Mouse (Mus musculus) heart, postnatal 0 days (tissue): ENCODE measurements around the gene Kbtbd6. TPM values are rescaled to one million over a fixed set of nuclear protein-coding genes. Genes with fewer than 3 reads are reported as not detected.
A peak's percentile ranks its signal among the peaks of the same experiment; 100 is the strongest.

Experiments
- ATAC-seq: fragments of 200-750 bp; cut with Nextera tagmentation; 2 replicates; pipeline ENCODE4 v1.8.0; 2017; ENCODE audit warnings: low read depth, moderate number of reproducible peaks, moderate library complexity; ENCODE audit not compliant: insufficient read depth
- DNase-seq: peaks from one replicate; pipeline ENCODE4 v3.0.0-alpha.2; 2016; ENCODE audit warnings: low spot score
- H3K27ac ChIP-seq: fragments of 300-500 bp; sonication (generic); 2 replicates; pipeline ENCODE4 v1.5.1; 2014; ENCODE audit warnings: low read depth, mild to moderate bottlenecking
- H3K27me3 ChIP-seq: fragments of 300-500 bp; sonication (generic); 2 replicates; pipeline ENCODE4 v1.6.1; 2014; ENCODE audit warnings: low read length, mixed read lengths; ENCODE audit not compliant: control insufficient read depth, insufficient read depth
- H3K36me3 ChIP-seq: fragments of 300-500 bp; sonication (generic); replicated peaks from 2 replicates; pipeline ENCODE4 v1.6.1; 2014; ENCODE audit warnings: low read length, mixed read lengths; ENCODE audit not compliant: control insufficient read depth, insufficient read depth
- H3K4me1 ChIP-seq: fragments of 300-500 bp; sonication (generic); 2 replicates; pipeline ENCODE4 v1.6.1; 2014; ENCODE audit warnings: antibody characterized with exemption; ENCODE audit not compliant: control insufficient read depth, insufficient read depth
- H3K4me2 ChIP-seq: fragments of 300-500 bp; sonication (generic); 2 replicates; pipeline ENCODE4 v1.6.1; 2014; ENCODE audit warnings: low read depth, mild to moderate bottlenecking, low read length, moderate library complexity
- H3K4me3 ChIP-seq: fragments of 300-500 bp; sonication (generic); 2 replicates; pipeline ENCODE4 v1.5.1; 2014; ENCODE audit warnings: low read depth, low read length
- H3K9ac ChIP-seq: fragments of 300-500 bp; sonication (generic); replicated peaks from 2 replicates; pipeline ENCODE4 v1.6.1; 2014; ENCODE audit warnings: low read depth, low read length, mixed read lengths
- H3K9me3 ChIP-seq: fragments of 300-500 bp; sonication (generic); replicated peaks from 2 replicates; pipeline ENCODE4 v1.6.1; 2016; ENCODE audit warnings: low read length; ENCODE audit not compliant: control insufficient read depth
- CTCF ChIP-seq: IDR thresholded peaks from 2 replicates; pipeline ENCODE4 v1.5.1; 2016; ENCODE audit warnings: antibody characterized with exemption, control low read depth, low read depth
- EP300 ChIP-seq: IDR thresholded peaks from 2 replicates; pipeline ENCODE4 v1.6.1; 2016; ENCODE audit warnings: antibody characterized with exemption, low read depth
- WGBS: fragments of 180-500 bp; shearing (Covaris S2); extraction: QIAGEN DNeasy Blood & Tissue Kit; methylation state at CpG from one replicate; pipeline ENCODE4 v1.1.7; 2014; 5-methylcytosine and 5-hydroxymethylcytosine counted together
- polyA plus RNA-seq: library from polyadenylated mRNA; unstranded; fragments of >200 nt; fragmentation: Nextera tagmentation; extraction: Ambion mirVana; gene quantifications from 2 replicates; pipeline ENCODE4 v1.2.1, GENCODE M21; 2015
- total RNA-seq: library from RNA; depleted of rRNA; stranded (reverse); fragments of >200 nt; gene quantifications from 2 replicates; pipeline ENCODE4 v1.2.3, GENCODE M21; 2014; ENCODE audit warnings: low replicate concordance

Kbtbd6 gene
- total and polyA plus RNA-seq, 2 experiments from 2014 or later: 0.23 to 0.48 TPM

DNA sequence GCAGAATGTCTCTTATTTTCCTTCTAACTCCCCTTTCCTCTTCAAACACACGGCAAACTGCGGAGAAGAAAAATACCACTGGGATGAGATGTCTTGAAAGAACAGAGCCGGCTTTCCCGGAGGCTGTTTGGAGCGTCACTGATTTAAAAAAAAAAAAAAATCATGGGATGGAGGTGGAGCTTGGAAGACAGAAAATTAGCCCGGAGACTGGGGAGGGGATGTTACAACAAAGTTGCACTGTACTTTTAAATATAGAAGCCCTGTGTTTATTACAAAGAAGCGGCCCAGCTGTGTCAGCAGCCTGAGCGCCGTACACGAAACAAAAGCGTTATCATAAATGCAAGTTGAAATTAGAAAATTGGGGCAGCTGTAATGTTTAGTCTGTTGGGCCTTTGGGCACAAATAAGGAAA, 30.6 kb downstream of the Kbtbd6 start:
- DNase-seq: peak; percentile 78
- Histone ChIP-seq H3K4me1 (peaks cover 31% of the 10 kb centered on the region), H3K9me3 (no peaks in the 10 kb centered on the region), H3K4me2 (peak overlapping the region; percentile 67), H3K27ac (peak overlapping the region; percentile 97), H3K36me3 (0 out of 2 replicates have a peak, but pooled peaks cover 5% of the 10 kb centered on the region), H3K27me3 (no peaks in the 10 kb centered on the region), H3K4me3 (peak overlapping the region; percentile 68), H3K9ac (peak overlapping the region; percentile 94)
- no peak; the same call in 1 of the 2 replicates for ATAC-seq
- no peak for TF ChIP-seq CTCF
- 0 out of 2 replicates have a peak, but pooled peaks have one; percentile 0 for TF ChIP-seq EP300
- WGBS: under 1% methylated on average over 11 of the region's 11 CpGs

DNA sequence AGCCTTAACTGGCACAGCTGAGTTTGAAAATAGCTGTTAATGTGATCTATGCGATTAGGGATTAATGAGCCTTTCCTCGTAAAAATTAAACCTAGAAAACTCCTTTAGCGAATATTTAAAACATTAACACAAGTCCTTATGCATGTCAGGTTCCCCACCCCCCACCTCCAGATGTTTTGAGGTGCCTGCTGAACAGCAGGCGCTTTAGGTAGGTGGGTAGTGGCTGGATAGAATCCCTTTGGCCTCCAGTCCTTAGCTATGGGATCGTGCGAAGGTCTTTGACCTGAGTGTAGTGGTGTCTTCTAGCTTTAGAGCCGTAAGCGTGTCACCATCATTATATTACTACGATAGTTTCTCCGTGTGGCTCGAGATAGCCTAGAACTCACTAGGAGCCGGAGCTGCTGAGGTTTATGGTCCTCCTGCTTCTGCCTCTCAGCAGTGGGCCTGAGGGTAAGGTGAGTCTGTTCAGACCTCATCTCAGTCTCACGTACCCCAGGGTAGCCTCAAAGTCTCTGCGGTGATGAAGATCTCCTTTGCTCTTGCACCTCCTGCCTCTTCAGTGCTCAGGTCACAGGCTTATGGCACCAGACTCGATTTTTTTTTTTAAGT, 31.2 kb downstream of the Kbtbd6 start:
- Histone ChIP-seq H3K4me2 (peak overlapping the region; percentile 67), H3K27me3 (no peaks in the 10 kb centered on the region), H3K4me3 (peak overlapping the region; percentile 68), H3K27ac (peak overlapping the region; percentile 97), H3K4me1 (peaks cover 34% of the 10 kb centered on the region), H3K36me3 (no peaks in the 10 kb centered on the region), H3K9me3 (no peaks in the 10 kb centered on the region), H3K9ac (peak overlapping the region; percentile 94)
- no peak for DNase-seq
- ATAC-seq: no peak
- 27% methylated on average over 15 of the region's 15 CpGs for WGBS
- TF ChIP-seq CTCF (no peak), EP300 (no peak)

- no peaks in the 10 kb centered on the region for H3K9me3 ChIP-seq
- H3K27me3 ChIP-seq: no peaks in the 10 kb centered on the region
- TF ChIP-seq EP300 (no peak), CTCF (no peak)
- H3K36me3 ChIP-seq: no peaks in the 10 kb centered on the region
- DNase-seq: no peak
- H3K4me2 ChIP-seq: peak overlapping the region; percentile 67; the same call in 1 of the 2 replicates
- 69% methylated on average over 8 of the region's 8 CpGs for WGBS
- 0 out of 2 replicates have a peak overlapping the region, but pooled peaks have one; percentile 97 for H3K27ac ChIP-seq
- H3K9ac ChIP-seq: no peak overlapping the region
- no peak for ATAC-seq
- H3K4me3 ChIP-seq: peak overlapping the region; percentile 68; the same call in 1 of the 2 replicates
- peaks cover 42% of the 10 kb centered on the region for H3K4me1 ChIP-seq
Measured at GRCm38 (mm10) chr14:79483611-79484120, 32.0 kb downstream of the Kbtbd6 start.

DNA sequence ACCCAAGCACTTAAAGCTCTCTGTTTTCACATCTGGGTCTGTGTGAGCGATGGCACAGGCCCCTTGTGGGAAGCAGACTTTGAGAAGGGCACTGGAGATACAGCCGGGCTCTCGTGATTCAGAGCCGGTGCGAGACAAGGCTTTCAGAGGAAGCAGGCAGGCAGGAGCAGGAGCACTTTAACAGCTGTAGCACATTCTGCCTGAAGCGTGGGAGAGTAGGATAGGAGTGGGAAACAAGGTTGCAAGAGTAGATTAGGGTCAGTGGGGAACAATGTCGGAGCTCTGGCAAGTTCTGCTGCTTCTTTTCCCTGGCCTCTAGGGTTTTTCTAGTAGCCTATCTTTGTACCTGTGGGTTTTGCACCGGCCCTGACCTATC, 35.0 kb downstream of the Kbtbd6 start:
- ATAC-seq: 0 out of 2 replicates have a peak, but pooled peaks have one; percentile 15
- H3K36me3 ChIP-seq: 0 out of 2 replicates have a peak, but pooled peaks cover under 1% of the 10 kb centered on the region
- H3K27me3 ChIP-seq: no peaks in the 10 kb centered on the region
- H3K9me3 ChIP-seq: no peaks in the 10 kb centered on the region
- DNase-seq: peak; percentile 49
- H3K4me2 ChIP-seq: peak overlapping the region; percentile 89
- peak overlapping the region; percentile 52; the same call in 1 of the 2 replicates for H3K9ac ChIP-seq
- peaks cover 45% of the 10 kb centered on the region for H3K4me1 ChIP-seq
- WGBS: 7% methylated on average over 8 of the region's 8 CpGs
- peak overlapping the region; percentile 77 for H3K27ac ChIP-seq
- TF ChIP-seq CTCF: no peak
- TF ChIP-seq EP300: no peak
- peak overlapping the region; percentile 51 for H3K4me3 ChIP-seq

DNA sequence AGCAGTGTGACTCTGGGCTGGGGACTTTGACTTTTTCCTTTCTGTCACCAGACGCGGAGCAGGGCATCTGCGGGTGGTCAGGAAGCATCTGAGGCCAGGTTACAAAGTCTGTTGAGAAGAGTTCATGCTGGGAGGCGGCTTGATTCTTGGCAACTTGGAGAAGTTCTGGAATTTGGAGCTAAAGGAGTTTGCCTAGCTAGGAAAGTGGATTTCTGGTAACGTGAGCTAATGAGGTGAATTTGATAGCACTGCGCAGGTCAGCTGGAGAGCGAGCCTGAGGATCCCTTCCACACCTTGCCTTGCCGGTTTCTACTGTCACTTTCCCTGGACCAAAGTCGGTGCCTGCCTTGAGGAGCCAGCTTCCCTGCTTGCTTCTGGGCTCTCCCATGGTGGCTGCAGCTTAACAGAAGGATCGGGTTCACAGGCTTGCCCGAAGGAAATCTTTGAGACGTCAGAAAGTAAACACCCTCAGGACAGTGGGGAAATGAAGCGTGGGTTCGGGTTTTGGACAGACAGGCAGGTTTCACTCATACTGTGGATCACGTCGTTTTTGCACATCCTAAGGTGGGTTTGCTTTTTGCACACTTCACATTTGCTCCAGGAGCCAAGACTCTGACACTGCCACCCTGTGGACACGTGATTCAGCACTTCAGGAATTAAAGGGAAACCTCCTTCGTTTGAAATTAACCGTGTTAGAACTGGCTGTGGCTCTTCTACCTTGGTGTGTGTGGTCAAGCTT, 35.5 kb downstream of the Kbtbd6 start:
- ATAC-seq (peak; percentile 51), DNase-seq (peak; percentile 56)
- H3K27me3 ChIP-seq: no peaks in the 10 kb centered on the region
- H3K9me3 ChIP-seq: no peaks in the 10 kb centered on the region
- TF ChIP-seq EP300 (no peak), CTCF (peak; percentile 32)
- peak overlapping the region; percentile 89 for H3K4me2 ChIP-seq
- WGBS: 5% methylated on average over 19 of the region's 19 CpGs
- H3K27ac ChIP-seq: peak overlapping the region; percentile 77
- H3K4me3 ChIP-seq: peak overlapping the region; percentile 51
- peaks cover 45% of the 10 kb centered on the region for H3K4me1 ChIP-seq
- peaks cover 6% of the 10 kb centered on the region for H3K36me3 ChIP-seq
- H3K9ac ChIP-seq: peak overlapping the region; percentile 52; the same call in 1 of the 2 replicates
